Mouse (Mus musculus) testis, postnatal 14 days (tissue): ENCODE measurements at regions not wholly inside any gene's neighbourhood (a gene's known extent, or its start where the extent isn't known, plus 50 kb on each side); places are given as distances from the start of the nearest gene placed in this dataset.
A peak's percentile ranks its signal among the peaks of the same experiment; 100 is the strongest.

Source experiments
- DNase-seq: peaks from one replicate; pipeline ENCODE4 v3.0.0; 2021; ENCODE audit warnings: low spot score

DNA sequence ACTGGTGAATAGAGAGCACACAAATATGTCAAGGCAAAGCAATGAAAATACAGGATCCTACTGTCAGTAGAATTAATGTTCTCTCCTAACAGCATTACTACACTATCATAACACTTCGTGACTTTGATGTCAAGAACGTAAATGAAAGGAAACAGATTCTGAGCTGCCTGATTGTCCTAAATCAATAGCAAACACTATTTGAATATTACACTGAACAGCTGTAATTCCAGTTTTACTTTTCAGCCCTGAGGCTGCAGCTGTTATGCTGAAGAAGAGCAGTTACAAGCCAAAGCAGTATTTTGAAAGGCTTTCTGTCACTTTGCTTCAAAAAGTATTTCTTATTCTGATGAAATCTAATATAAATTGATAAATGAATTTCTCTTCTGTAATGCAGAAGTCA, 828.7 kb upstream of the Adgrl2 start:
- no peak for DNase-seq

- DNase-seq, result no peak
Observed at GRCm38 (mm10) chr3:149811036-149811435, 820.7 kb upstream of the Adgrl2 start.

DNA sequence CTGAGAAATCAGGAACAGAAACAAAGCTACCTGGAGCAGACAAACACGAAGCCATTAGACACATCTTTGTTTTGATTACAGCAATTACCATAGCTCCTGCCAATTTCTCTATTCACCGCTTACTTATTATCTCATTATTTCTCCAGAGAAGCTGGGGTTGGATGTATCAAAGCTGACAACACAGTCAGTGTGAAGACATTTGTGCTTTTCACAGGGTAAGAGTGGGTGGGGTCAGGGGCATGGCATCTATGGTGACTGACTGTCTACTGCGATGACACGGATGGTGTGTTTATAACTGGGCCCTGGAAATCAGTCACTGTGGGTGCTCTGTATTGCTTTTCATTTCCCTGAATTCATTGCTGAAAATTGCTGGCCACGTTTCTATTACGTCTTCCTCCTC, 815.0 kb upstream of the Adgrl2 start:
- DNase-seq, result no peak

GRCm38 (mm10) chr3:149796123-149796522, 805.8 kb upstream of the Adgrl2 start:
- DNase-seq, result no peak

- DNase-seq, result no peak
Observed at GRCm38 (mm10) chr3:149791593-149791992, 801.2 kb upstream of the Adgrl2 start.

DNA sequence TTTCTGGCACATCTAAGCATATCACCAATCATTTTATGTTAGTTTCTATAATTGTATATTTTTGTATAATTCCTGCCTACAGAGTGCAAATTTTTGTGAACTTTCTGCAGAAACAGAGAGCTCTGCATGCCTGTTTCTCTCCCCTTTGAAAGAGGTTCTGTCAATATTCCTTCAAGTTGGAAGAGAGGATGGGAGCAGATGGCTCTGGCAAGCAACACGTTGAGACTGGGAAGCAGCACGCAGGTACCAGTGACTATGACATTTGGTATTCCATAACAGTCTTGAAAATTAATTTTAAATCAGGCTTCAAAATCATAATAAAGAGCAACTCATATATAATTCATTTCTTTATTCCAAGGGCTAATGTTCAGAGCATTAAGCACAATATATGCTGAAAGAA, 795.7 kb upstream of the Adgrl2 start:
- DNase-seq, result no peak

DNA sequence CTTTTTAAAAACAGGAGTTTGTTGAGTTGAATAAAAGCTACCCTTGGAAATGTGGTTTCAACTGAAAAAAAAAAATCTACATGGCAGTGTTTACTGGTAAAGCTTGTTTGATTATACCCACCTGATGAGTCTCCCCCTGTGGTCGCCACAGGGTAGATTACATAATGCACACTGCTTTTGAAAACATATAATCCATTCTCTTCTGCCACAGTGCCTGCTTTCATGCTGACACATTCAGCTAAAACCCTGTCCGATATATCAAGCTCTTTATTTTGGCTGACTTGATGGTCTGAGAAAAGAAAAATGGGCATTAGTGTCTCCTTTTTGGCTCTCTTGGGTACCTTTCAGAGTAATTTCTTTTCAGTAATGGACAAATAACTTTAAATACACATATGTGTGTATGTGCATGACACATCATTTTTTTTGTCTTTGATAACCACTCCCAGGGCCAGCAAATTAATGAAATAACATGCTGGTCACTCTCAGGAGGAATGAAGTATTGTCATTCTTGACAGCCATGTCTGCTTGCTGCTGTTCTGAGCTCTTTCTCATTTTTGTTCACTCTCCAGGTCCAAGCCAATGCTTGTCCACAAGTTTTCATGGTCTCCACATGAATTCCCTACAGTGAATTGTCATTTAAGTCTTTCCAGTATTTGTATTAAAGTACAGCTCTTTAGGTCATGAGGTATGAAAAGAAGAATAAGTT, 793.7 kb upstream of the Adgrl2 start:
- DNase-seq, result no peak

DNA sequence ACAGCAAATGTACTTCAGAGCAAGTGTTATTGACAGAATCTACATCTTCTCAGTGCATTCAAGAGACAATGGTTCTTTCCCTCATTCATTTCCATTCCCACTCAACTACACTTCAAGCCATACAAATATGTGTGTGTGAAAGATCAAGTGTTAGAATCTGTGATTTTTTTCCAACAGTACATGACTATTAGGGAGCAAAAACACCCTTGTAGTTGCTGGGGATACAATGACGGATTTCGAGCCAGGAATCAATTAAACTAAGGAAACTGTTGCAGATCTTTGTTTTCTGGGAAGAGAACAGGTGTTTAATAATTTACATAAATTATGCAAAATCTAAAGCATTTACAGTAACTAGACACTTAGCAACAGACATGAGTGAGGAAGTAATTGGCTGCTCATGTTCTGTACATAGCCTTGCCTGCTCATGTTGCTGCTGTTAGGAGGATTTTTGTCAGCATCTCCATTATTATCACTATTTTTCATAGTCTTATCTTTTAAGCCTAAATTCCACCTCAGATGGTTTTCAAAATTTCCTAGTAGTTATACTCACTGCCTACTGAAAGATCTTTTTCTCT, 777.6 kb upstream of the Adgrl2 start:
- DNase-seq, result no peak

DNA sequence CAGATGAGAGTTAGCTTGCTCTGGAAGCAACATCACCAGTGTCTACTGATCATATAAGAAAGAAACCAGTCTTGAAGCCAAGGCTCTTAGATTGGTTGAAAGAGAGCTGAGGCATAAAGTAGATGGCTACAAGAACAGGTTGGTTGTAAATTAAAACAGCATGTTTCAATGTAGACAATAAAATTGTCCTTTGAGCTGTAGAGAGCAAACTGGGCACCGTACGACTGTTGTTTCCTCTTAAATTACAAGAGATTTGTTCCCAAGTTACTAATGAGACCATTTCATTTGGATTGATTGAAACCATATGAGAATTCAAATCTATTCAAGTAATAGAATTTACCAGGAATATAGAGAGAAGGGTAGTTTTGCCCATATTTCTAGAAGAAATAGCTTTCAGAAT, 770.9 kb upstream of the Adgrl2 start:
- no peak for DNase-seq

DNA sequence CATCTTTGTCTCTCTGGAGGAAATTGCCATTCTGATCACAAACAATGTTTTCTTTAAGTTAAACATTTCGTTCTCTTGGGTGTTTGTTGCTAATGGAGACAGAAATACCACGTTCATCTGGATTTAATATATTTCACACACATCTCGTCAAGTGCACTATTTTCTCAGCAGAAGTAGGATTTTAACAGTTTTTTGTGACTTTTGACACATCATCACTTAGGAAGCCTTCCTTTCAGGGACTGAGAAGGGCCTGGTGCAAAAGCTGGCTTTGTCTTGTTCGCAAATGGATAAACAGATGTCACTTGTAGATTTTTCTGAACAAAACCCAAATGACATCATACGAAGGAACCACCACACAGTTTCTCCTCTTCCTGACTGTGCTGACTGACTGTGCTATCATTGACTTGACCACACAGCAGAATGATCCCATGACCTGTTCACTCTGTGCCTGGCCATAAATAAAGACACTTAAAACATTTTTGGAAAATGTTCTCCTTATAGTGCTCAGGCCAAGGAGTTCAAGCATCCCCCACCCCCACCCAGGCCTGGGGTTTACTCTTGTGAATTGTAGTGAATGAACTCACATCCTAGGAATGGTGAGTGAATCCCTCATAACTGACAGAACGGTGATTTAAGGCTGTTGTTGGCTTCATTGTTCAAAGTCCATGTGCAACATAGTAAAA, 767.7 kb upstream of the Adgrl2 start:
- DNase-seq, result no peak

GRCm38 (mm10) chr3:149736069-149736468, 745.7 kb upstream of the Adgrl2 start:
- DNase-seq, result no peak

- no peak for DNase-seq
Observed at GRCm38 (mm10) chr3:149726212-149726611, 735.9 kb upstream of the Adgrl2 start.

DNA sequence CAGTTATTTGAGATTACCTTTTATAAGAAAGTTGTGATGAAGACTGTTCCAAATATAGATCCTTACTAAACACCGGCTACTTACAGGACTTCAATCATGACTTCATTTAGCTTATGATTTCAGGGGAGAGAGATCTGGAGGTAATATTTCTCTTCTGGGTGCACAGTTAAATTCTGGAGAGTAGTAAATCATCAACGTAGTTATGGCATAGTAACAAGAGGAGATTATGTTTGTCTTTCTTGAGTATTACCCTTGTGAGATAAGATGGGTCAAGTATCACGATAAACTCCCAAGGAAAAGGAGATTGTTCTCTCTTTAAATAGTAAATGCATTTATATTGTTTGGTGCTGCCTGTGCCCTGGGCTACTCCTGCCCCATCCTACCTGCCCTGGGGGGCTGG, 734.5 kb upstream of the Adgrl2 start:
- DNase-seq, result no peak

GRCm38 (mm10) chr3:149721832-149722231, 731.5 kb upstream of the Adgrl2 start:
- no peak for DNase-seq

GRCm38 (mm10) chr3:149720306-149720705, 730.0 kb upstream of the Adgrl2 start:
- no peak for DNase-seq

- no peak for DNase-seq
Observed at GRCm38 (mm10) chr3:149705724-149706123, 715.4 kb upstream of the Adgrl2 start.

DNA sequence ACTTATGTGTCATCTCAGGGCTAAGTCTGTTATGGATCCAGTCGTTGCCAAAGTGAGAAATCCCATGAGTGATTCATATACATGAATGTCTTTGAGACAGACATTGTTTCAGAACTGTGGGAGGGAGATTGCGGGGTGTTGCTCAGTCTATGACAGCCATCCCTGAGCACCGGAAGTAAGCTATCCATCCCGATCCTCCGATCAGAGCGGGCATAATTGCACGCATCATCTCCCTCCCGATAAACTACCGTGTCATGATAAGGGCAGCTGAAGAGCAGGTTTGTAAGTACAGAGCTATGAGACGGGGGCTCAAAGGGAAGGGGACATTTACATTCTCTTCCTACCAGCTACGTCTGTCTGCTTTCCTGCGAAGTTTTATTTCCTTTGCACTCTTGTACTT, 715.0 kb upstream of the Adgrl2 start:
- DNase-seq, result no peak

GRCm38 (mm10) chr3:149704478-149704877, 714.1 kb upstream of the Adgrl2 start:
- DNase-seq, result no peak

DNA sequence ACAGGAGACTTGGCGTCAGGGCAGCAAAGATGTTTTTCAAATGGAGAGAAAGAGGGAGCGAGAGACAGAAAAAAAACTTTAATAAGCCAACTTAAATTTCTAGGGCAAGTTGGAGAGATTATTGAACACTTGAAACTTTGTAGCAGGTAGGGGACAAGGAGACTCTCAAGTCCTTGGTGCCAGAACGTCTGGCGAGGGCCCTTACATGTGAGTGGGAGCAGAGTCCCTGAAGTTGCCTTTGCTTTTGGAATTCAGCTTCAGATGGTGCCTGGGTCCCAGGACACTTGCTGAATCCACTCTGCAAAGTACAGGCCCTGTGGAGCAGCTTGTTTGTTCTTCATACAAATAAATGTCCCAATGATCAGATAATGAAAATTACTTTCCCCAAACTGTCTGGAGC, 693.2 kb upstream of the Adgrl2 start:
- peak; percentile 57 for DNase-seq

GRCm38 (mm10) chr3:149682246-149682645, 691.9 kb upstream of the Adgrl2 start:
- no peak for DNase-seq

GRCm38 (mm10) chr3:149673926-149674325, 683.6 kb upstream of the Adgrl2 start:
- no peak for DNase-seq

DNA sequence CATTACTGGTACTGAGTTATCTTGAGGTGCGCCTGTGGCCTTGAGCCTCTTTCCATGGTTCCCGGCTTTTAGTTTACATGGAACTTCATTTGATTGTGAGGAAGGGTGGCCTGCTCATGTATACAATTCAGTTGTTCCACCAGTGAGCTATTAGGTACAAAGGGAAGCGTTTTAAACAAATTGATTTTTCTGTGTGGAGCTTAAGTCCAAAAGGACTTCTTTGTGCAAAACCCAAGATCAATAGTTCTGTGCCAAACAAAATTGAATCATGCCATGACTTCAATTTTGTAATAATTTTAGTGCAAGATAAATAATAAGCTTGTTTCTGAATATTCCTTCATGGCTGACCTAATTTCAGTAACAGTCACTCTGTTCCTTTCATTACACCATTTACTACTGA, 674.3 kb upstream of the Adgrl2 start:
- DNase-seq, result no peak

DNA sequence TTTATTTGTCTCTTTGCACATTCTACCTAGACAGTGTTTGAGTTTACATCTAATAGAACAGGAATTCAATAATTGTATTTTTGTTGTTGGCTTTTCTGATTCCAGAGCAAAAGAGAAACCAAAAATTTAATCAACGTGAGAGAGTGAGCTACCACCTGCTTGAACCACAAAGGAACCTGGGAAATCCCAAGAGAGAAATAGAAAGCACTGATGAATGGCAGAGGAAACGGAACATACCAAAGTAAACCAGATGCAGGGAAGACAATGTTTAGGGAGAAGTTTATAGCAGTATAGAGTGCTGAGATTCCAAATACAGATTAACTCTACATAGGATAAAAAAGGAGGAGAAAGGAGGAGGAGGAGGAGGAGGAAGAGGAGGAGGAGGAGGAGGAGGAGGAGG, 648.0 kb upstream of the Adgrl2 start:
- DNase-seq, result no peak

DNA sequence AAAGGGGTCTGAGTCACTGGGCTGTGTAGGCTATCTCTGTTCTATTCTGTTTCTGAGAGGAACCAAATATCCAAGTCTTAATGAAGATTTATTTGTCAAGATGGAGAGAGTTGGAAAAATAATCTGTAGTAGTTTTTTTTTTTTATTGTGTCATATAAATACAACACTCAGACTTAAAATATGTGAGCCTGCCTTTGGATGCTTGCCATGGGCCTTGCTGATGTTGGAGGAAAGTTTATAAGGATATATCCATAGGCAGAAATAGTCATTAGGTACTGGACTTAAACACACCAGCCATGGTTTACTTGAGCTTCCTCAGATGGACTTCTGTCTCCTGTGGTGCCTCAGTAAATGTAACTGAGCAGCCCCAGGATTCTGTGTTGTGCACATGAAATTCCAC, 635.8 kb upstream of the Adgrl2 start:
- DNase-seq, result no peak
